ENCODE assay signal across 8 mouse cellular contexts in genomic region chr12:77237950-77238530, GRCm38 (mm10). TPM values are rescaled to one million over a fixed set of nuclear protein-coding genes. Genes with fewer than 3 reads are reported as not detected.
A peak's percentile ranks its signal among the peaks of the same experiment; 100 is the strongest.
DNase-seq lines count a peak whose midpoint lies in the region; ATAC-seq and TF ChIP-seq lines count a peak whose summit lies in the region.

Gene Fut8 (plus strand): TSS chr12:77238125.

- H3K27ac ChIP-seq in forebrain, embryonic 13.5 days = peak within 1 kb of the TSS; percentile 97
- H3K27ac ChIP-seq in neural tube, embryonic 15.5 days (replicated peaks) = peak within 1 kb of the TSS; percentile 98

- H3K36me3 ChIP-seq in E14TG2a.4 (ENCODE audit: insufficient read depth, low read length) = no peaks in the 10 kb centered on the region
- no peaks in the 10 kb centered on the region for H3K36me3 ChIP-seq in forebrain, embryonic 13.5 days (ENCODE audit: poor library complexity, severe bottlenecking)
- H3K36me3 ChIP-seq in neural tube, embryonic 15.5 days = no peaks in the 10 kb centered on the region

- peaks cover 10% of the 10 kb centered on the region for H3K4me1 ChIP-seq in E14TG2a.4 (replicated peaks; ENCODE audit: low read depth, low read length)
- peaks cover 14% of the 10 kb centered on the region; the same call in 1 of the 2 replicates for H3K4me1 ChIP-seq in forebrain, embryonic 13.5 days
- peaks cover 17% of the 10 kb centered on the region for H3K4me1 ChIP-seq in neural tube, embryonic 15.5 days

- DNase-seq in c-Kit-positive CD71-positive TER-119-positive erythroid progenitor cells, embryonic 14.5 days (ENCODE audit: low spot score) = peak; percentile 87
- peak; percentile 89 to 90 for DNase-seq in heart, postnatal 14 days
- DNase-seq in layer of hippocampus, adult 11-12 months (ENCODE audit: low spot score) = peak; percentile 91
- peak; percentile 94 for DNase-seq in lung, adult 18-20 months
- peak; percentile 93 for DNase-seq in testis, postnatal 14 days (ENCODE audit: low spot score)

- H3K27me3 ChIP-seq in E14TG2a.4 (ENCODE audit: insufficient read depth, low read length) = peaks cover 7% of the 10 kb centered on the region; the same call in 1 of the 2 replicates
- no peaks in the 10 kb centered on the region for H3K27me3 ChIP-seq in forebrain, embryonic 13.5 days
- no peaks in the 10 kb centered on the region for H3K27me3 ChIP-seq in neural tube, embryonic 15.5 days (replicated peaks)

- intact Hi-C loops in heart, postnatal 14 days (cut with DNase I) = loop anchor here (2.0 to 5.0 kb wide), 5 partner anchors 186 to 544 kb away; no protein-coding TSS in a partner anchor

- TF ChIP-seq CTCF in E14TG2a.4 (conservative IDR thresholded peaks at IDR 0.05; ENCODE audit: low read length) = no peak

- H3K9me3 ChIP-seq in E14TG2a.4 (ENCODE audit: low read length) = no peaks in the 10 kb centered on the region
- H3K9me3 ChIP-seq in forebrain, embryonic 13.5 days (replicated peaks) = no peaks in the 10 kb centered on the region
- no peaks in the 10 kb centered on the region for H3K9me3 ChIP-seq in neural tube, embryonic 15.5 days (replicated peaks)

- peak; percentile 83 for ATAC-seq in forebrain, embryonic 13.5 days
- ATAC-seq in neural tube, embryonic 15.5 days (ENCODE audit: low FRiP score) = peak; percentile 82

- H3K4me3 ChIP-seq in E14TG2a.4 (replicated peaks; ENCODE audit: low read length) = peak within 1 kb of the TSS; percentile 97
- H3K4me3 ChIP-seq in forebrain, embryonic 13.5 days = peak within 1 kb of the TSS; percentile 81
- peak within 1 kb of the TSS; percentile 94 for H3K4me3 ChIP-seq in neural tube, embryonic 15.5 days (replicated peaks)

- peak within 1 kb of the TSS; percentile 82 for H3K4me2 ChIP-seq in forebrain, embryonic 13.5 days
- H3K4me2 ChIP-seq in neural tube, embryonic 15.5 days = peak within 1 kb of the TSS; percentile 84

- WGBS in forebrain, embryonic 13.5 days = 0% methylated on average over 46 of the region's 46 CpGs
- under 1% methylated on average over 46 of the region's 46 CpGs for WGBS in neural tube, embryonic 15.5 days

- peak within 1 kb of the TSS; percentile 94 for H3K9ac ChIP-seq in forebrain, embryonic 13.5 days
- peak within 1 kb of the TSS; percentile 97 for H3K9ac ChIP-seq in neural tube, embryonic 15.5 days (replicated peaks)

RNA-seq across cellular contexts. Expression of gene Fut8, which starts in this region (rescaled TPM):
- 27.7 and 30.3 TPM in 2 replicates for polyA plus RNA-seq in forebrain, embryonic 13.5 days (2015; fragmentation: Nextera tagmentation; extraction: Ambion mirVana)
- 10 to 100 TPM; 20.7 to 21.5 TPM for total RNA-seq in heart, postnatal 14 days (2021)
- polyA plus RNA-seq in neural tube, embryonic 15.5 days (2015; fragmentation: Nextera tagmentation; extraction: Ambion mirVana) = 73.2 and 74.7 TPM in 2 replicates

Comparison
In these comparisons a context has a peak if more than half of its experiments do, and no peak if none do; other contexts are left out.
1. Peak in every context shown above with its lines: DNase-seq, ATAC-seq, H3K4me3 ChIP-seq and H3K27ac ChIP-seq.